Mouse (Mus musculus) forebrain, postnatal 0 days (tissue): Measurements from ENCODE around the gene Ocrl. TPM values are rescaled to one million over a fixed set of nuclear protein-coding genes. Genes with fewer than 3 reads are reported as not detected.

ENCODE experiments used
- ATAC-seq: fragments of 200-750 bp; cut with Nextera tagmentation; 2 replicates; pipeline ENCODE4 v1.8.0; 2017; ENCODE audit warnings: mild to moderate bottlenecking, moderate library complexity
- DNase-seq: peaks from one replicate; pipeline ENCODE4 v3.0.0-alpha.2; 2015
- H3K27ac ChIP-seq: fragments of 300-500 bp; sonication (generic); 2 replicates; pipeline ENCODE4 v1.5.1; 2014; ENCODE audit warnings: low read depth, mild to moderate bottlenecking, antibody characterized with exemption, low read length, moderate library complexity, mixed read lengths
- H3K27me3 ChIP-seq: fragments of 300-500 bp; sonication (generic); 2 replicates; pipeline ENCODE4 v1.6.1; 2014; ENCODE audit warnings: mild to moderate bottlenecking, low read length, mixed read lengths; ENCODE audit not compliant: insufficient read depth
- H3K36me3 ChIP-seq: fragments of 300-500 bp; sonication (generic); 2 replicates; pipeline ENCODE4 v1.6.1; 2014; ENCODE audit warnings: mild to moderate bottlenecking, moderate library complexity; ENCODE audit not compliant: insufficient read depth
- H3K4me1 ChIP-seq: fragments of 300-500 bp; sonication (generic); 2 replicates; pipeline ENCODE4 v1.6.1; 2014; ENCODE audit warnings: antibody characterized with exemption; ENCODE audit not compliant: insufficient read depth
- H3K4me2 ChIP-seq: fragments of 300-500 bp; sonication (generic); 2 replicates; pipeline ENCODE4 v1.6.1; 2014; ENCODE audit warnings: low read depth, mild to moderate bottlenecking, moderate library complexity
- H3K4me3 ChIP-seq: fragments of 300-500 bp; sonication (generic); 2 replicates; pipeline ENCODE4 v1.5.1; 2014; ENCODE audit warnings: low read depth, low read length, mixed read lengths
- H3K9ac ChIP-seq: fragments of 300-500 bp; sonication (generic); 2 replicates; pipeline ENCODE4 v1.6.1; 2014; ENCODE audit warnings: mild to moderate bottlenecking
- H3K9me3 ChIP-seq: fragments of 300-500 bp; sonication (generic); 2 replicates; pipeline ENCODE4 v1.6.1; 2016; ENCODE audit warnings: low read length
- CTCF ChIP-seq: sonication (generic); IDR thresholded peaks from 2 replicates; pipeline ENCODE4 v1.5.1; 2016; ENCODE audit warnings: antibody characterized with exemption, control low read depth, low read depth
- WGBS: fragments of 180-500 bp; shearing (Covaris S2); extraction: QIAGEN DNeasy Blood & Tissue Kit; methylation state at CpG from one replicate; pipeline ENCODE4 v1.1.7; 2014; 5-methylcytosine and 5-hydroxymethylcytosine counted together
- polyA plus RNA-seq: library from polyadenylated mRNA; unstranded; fragments of >200 nt; fragmentation: Nextera tagmentation; extraction: Ambion mirVana; gene quantifications from 2 replicates; pipeline ENCODE4 v1.2.1, GENCODE M21; 2015
- total RNA-seq: library from RNA; depleted of rRNA; stranded (reverse); fragments of >200 nt; gene quantifications from 2 replicates; pipeline ENCODE4 v1.2.3, GENCODE M21; 2014; rRNA removed

Ocrl gene
- total and polyA plus RNA-seq, 2 experiments from 2014 or later, result 21.5 to 36.8 TPM

DNA sequence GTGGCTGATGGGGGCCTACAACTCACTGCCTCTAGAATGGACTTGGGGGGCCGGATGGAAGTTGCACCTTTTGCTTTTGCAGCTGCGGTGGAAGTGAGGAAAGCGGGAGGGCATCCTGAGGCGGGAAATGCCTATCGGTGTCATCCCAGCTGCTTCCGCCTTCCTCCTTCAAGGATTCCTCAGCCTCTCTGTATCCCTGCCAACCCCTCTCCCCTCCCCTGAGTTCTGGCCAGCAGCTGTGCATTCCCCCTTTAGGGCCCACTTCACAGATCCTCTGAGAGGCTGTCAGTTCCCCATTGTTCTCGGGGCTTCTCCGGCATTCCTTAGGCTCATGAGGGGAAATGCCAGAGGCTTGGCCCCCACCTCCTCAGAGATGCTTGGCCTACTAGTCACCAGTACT lies 93.9 kb downstream of the Ocrl start:
- Histone ChIP-seq H3K36me3 (no peaks in the 10 kb centered on the region), H3K4me1 (no peaks in the 10 kb centered on the region), H3K9ac (no peak overlapping the region), H3K4me2 (no peak overlapping the region), H3K27me3 (no peaks in the 10 kb centered on the region), H3K27ac (no peak overlapping the region), H3K4me3 (no peak overlapping the region), H3K9me3 (no peaks in the 10 kb centered on the region)
- DNase-seq (no peak), ATAC-seq (no peak)
- 60% methylated on average over 8 of the region's 8 CpGs for WGBS
- no peak for TF ChIP-seq CTCF

DNA sequence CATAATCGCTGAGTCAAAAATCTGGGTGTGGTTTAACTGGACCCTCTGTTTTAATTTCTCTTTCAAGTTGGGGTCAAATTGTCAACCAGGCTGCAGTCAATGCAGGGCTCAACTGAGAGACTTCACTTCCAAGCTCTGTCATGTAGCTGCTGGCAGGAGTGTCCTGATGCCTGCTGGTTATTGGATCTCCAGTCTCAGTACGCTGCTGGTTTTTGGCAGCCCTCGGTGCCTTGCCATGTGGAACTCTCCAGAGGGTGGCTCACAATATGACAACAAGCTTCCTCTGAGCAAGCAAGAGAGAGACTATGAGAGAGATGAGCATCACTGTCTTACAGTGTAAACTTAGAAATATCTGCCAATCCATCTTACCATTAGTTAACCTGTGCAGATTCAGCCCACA lies 99.5 kb downstream of the Ocrl start:
- Histone ChIP-seq H3K9ac (no peak overlapping the region), H3K4me3 (no peak overlapping the region), H3K9me3 (no peaks in the 10 kb centered on the region), H3K27ac (no peak overlapping the region), H3K36me3 (no peaks in the 10 kb centered on the region), H3K27me3 (no peaks in the 10 kb centered on the region), H3K4me2 (no peak overlapping the region), H3K4me1 (no peaks in the 10 kb centered on the region)
- no peak for TF ChIP-seq CTCF
- WGBS, result 89% methylated on average over 3 of the region's 3 CpGs
- DNase-seq (no peak), ATAC-seq (peak; percentile 20; the same call in 1 of the 2 replicates)

Other genes with a start within 250 kb of the Ocrl start
- 63.1 and 63.2 TPM in 2 replicates for gene Smarca1, start 19.4 kb upstream of the Ocrl start, total RNA-seq
- 22.8 and 28.6 TPM in 2 replicates for gene Smarca1, start 19.4 kb upstream of the Ocrl start, polyA plus RNA-seq
- gene Apln, start 122.5 kb downstream of the Ocrl start, total RNA-seq, result 6.0 and 8.0 TPM in 2 replicates
- gene Apln, start 122.5 kb downstream of the Ocrl start, polyA plus RNA-seq, result 1.7 and 2.3 TPM in 2 replicates
- gene Xpnpep2, start 196.3 kb downstream of the Ocrl start, total RNA-seq, result 0.38 and 0.62 TPM in 2 replicates
- 0.76 and 0.84 TPM in 2 replicates for gene Xpnpep2, start 196.3 kb downstream of the Ocrl start, polyA plus RNA-seq
- gene Sash3, start 234.0 kb downstream of the Ocrl start, total RNA-seq, result 1.2 and 1.9 TPM in 2 replicates
- 1.1 and 1.3 TPM in 2 replicates for gene Sash3, start 234.0 kb downstream of the Ocrl start, polyA plus RNA-seq